Mouse (Mus musculus): ENCODE results near the gene Peli2.

GRCm38 (mm10) chr14:48211526-48211925 is 90.9 kb downstream of the Peli2 start:
- TF ChIP-seq POLR2A (IDR thresholded peaks at IDR 0.05; ENCODE audit: insufficient read depth, low read depth, low read length) (no peak), CTCF (IDR thresholded peaks at IDR 0.05; ENCODE audit: insufficient read depth, low read depth, low read length) (no peak)

Data from olfactory bulb, adult 2 months (tissue).